Mouse (Mus musculus) heart, adult 2 months (tissue): ENCODE data around the gene Ntmt1.

Experiments
- CTCF ChIP-seq: fragments of 200-600 bp; IDR thresholded peaks from 2 replicates; pipeline ENCODE4 v1.8.1; 2022; ENCODE audit warnings: antibody characterized with exemption, mild to moderate bottlenecking, moderate library complexity
- POLR2A ChIP-seq: fragments of 200-500 bp; IDR thresholded peaks from 2 replicates; pipeline ENCODE4 v1.6.1; 2011; ENCODE audit warnings: mild to moderate bottlenecking, low read depth, low read length, control low read depth; ENCODE audit not compliant: insufficient read depth

GRCm38 (mm10) chr2:30829315-30829714 lies 21.7 kb downstream of the Ntmt1 start:
- TF ChIP-seq CTCF (peak; percentile 61), POLR2A (no peak)
